ENCODE assay signal across 26 mouse cellular contexts in the genomic region with DNA sequence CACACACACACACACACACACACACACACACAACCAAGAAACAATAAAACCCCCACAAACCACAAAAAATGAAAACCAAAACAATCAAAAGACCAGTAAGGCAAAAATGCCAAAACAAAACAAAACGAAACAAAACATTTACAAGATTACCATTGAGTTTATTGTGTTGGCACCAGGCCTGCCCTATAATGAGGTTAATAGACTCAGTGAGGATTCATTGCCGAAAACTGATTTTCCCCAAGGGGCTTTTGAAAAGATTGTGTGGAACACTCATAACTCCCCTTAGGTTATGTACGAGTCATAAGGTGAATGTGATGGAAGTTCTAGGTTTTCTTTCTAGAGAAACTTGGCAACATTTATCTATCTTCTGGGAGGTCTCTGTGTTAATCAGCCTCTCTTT.
DNase-seq lines count a peak whose midpoint lies in the region; ATAC-seq lines count a peak whose summit lies in the region.
"Had no signal": no experiment of that assay in that cellular context is flagged by ENCODE, and none has a peak within 500 bp of the region (broad histone marks: within the 10 kb centered on the region; RNA-seq: fewer than 3 reads in every experiment).

No protein-coding gene starts in this region.

- no peak overlapping the region for H3K4me3 ChIP-seq in forebrain, embryonic 15.5 days
- H3K4me3 ChIP-seq in forebrain, embryonic 11.5 days (ENCODE audit: low read depth, low read length) = no peak overlapping the region
- no peak overlapping the region for H3K4me3 ChIP-seq in hindbrain, embryonic 16.5 days (ENCODE audit: low read length)
- no peak overlapping the region for H3K4me3 ChIP-seq in hindbrain, embryonic 12.5 days
- H3K4me3 ChIP-seq in midbrain, embryonic 13.5 days (replicated peaks) = no peak overlapping the region
- H3K4me3 ChIP-seq in midbrain, embryonic 10.5 days = no peak overlapping the region
- H3K4me3 ChIP-seq in limb, embryonic 13.5 days = no peak overlapping the region
- H3K4me3 ChIP-seq: limb, embryonic 12.5 days; liver, embryonic 12.5 days; myocyte had no signal

- no peaks in the 10 kb centered on the region for H3K27me3 ChIP-seq in forebrain, embryonic 15.5 days
- H3K27me3 ChIP-seq in forebrain, embryonic 11.5 days (ENCODE audit: control insufficient read depth, insufficient read depth, low read length) = no peaks in the 10 kb centered on the region
- no peaks in the 10 kb centered on the region for H3K27me3 ChIP-seq in hindbrain, embryonic 16.5 days (replicated peaks; ENCODE audit: control insufficient read depth, insufficient read depth, low read length)
- no peaks in the 10 kb centered on the region for H3K27me3 ChIP-seq in hindbrain, embryonic 12.5 days
- no peaks in the 10 kb centered on the region for H3K27me3 ChIP-seq in midbrain, embryonic 13.5 days
- no peaks in the 10 kb centered on the region for H3K27me3 ChIP-seq in midbrain, embryonic 10.5 days (ENCODE audit: low read depth, poor library complexity, severe bottlenecking)
- peaks cover 10% of the 10 kb centered on the region; the same call in 1 of the 2 replicates for H3K27me3 ChIP-seq in limb, embryonic 13.5 days
- H3K27me3 ChIP-seq: limb, embryonic 12.5 days; liver, embryonic 12.5 days had no signal

- H3K4me2 ChIP-seq in forebrain, embryonic 15.5 days (replicated peaks) = no peak overlapping the region
- no peak overlapping the region for H3K4me2 ChIP-seq in forebrain, embryonic 11.5 days (ENCODE audit: low read depth, low read length, severe bottlenecking)
- H3K4me2 ChIP-seq in hindbrain, embryonic 16.5 days (ENCODE audit: low read length) = no peak overlapping the region
- H3K4me2 ChIP-seq in hindbrain, embryonic 12.5 days (replicated peaks) = no peak overlapping the region
- H3K4me2 ChIP-seq in midbrain, embryonic 13.5 days (replicated peaks) = no peak overlapping the region
- H3K4me2 ChIP-seq in limb, embryonic 13.5 days (replicated peaks) = no peak overlapping the region
- H3K4me2 ChIP-seq: heart, embryonic 11.5 days; limb, embryonic 12.5 days; liver, embryonic 12.5 days had no signal

- peaks cover 28% of the 10 kb centered on the region for H3K4me1 ChIP-seq in forebrain, embryonic 15.5 days
- 0 out of 2 replicates have a peak, but pooled peaks cover 2% of the 10 kb centered on the region for H3K4me1 ChIP-seq in forebrain, embryonic 11.5 days (replicated peaks; ENCODE audit: control insufficient read depth, insufficient read depth, low read length)
- peaks cover 25% of the 10 kb centered on the region for H3K4me1 ChIP-seq in hindbrain, embryonic 16.5 days (ENCODE audit: control insufficient read depth, insufficient read depth, low read depth, low read length)
- H3K4me1 ChIP-seq in hindbrain, embryonic 12.5 days = peaks cover 18% of the 10 kb centered on the region
- H3K4me1 ChIP-seq in midbrain, embryonic 13.5 days (replicated peaks) = peaks cover 43% of the 10 kb centered on the region
- peaks cover 17% of the 10 kb centered on the region for H3K4me1 ChIP-seq in midbrain, embryonic 10.5 days
- peaks cover 9% of the 10 kb centered on the region; the same call in 1 of the 2 replicates for H3K4me1 ChIP-seq in limb, embryonic 13.5 days
- H3K4me1 ChIP-seq: liver, embryonic 12.5 days had no signal

- DNase-seq in forebrain, embryonic 11.5 days (ENCODE audit: low spot score) = no peak
- DNase-seq in midbrain, embryonic 10.5 days (ENCODE audit: low spot score) = no peak
- no peak for DNase-seq in adrenal gland, adult 2 months
- DNase-seq: adrenal gland, postnatal 25 days; cerebellum, adult 18-20 months; cerebellum, postnatal 14 days; gastrocnemius, postnatal 25 days; heart, adult 18-20 months; heart, postnatal 4 days; kidney, adult 18-20 months; layer of hippocampus, adult 9-11 months; thymus, postnatal 14 days had no signal

- H3K27ac ChIP-seq in forebrain, embryonic 15.5 days (replicated peaks) = 0 out of 2 replicates have a peak overlapping the region, but pooled peaks have one; percentile 24
- no peak overlapping the region for H3K27ac ChIP-seq in forebrain, embryonic 11.5 days (ENCODE audit: low read depth, low read length)
- H3K27ac ChIP-seq in hindbrain, embryonic 16.5 days (ENCODE audit: low read depth, low read length) = peak overlapping the region; percentile 29; the same call in 1 of the 2 replicates
- H3K27ac ChIP-seq in hindbrain, embryonic 12.5 days = no peak overlapping the region
- H3K27ac ChIP-seq in midbrain, embryonic 13.5 days = peak overlapping the region; percentile 39; the same call in 1 of the 2 replicates
- no peak overlapping the region for H3K27ac ChIP-seq in midbrain, embryonic 10.5 days (replicated peaks)
- H3K27ac ChIP-seq in limb, embryonic 13.5 days = no peak overlapping the region
- H3K27ac ChIP-seq: limb, embryonic 12.5 days; liver, embryonic 12.5 days; macrophage had no signal

- ATAC-seq in forebrain, embryonic 15.5 days (replicated peaks) = no peak
- no peak for ATAC-seq in forebrain, embryonic 11.5 days (replicated peaks; ENCODE audit: low FRiP score)
- ATAC-seq in hindbrain, embryonic 16.5 days = no peak
- no peak for ATAC-seq in hindbrain, embryonic 12.5 days (ENCODE audit: low FRiP score)
- no peak for ATAC-seq in midbrain, embryonic 13.5 days
- ATAC-seq in limb, embryonic 13.5 days (ENCODE audit: low FRiP score, low read depth) = peak; percentile 51; the same call in 1 of the 2 replicates
- ATAC-seq: forebrain, embryonic 14.5 days; liver, embryonic 12.5 days; liver, postnatal 0 days; lung, postnatal 0 days had no signal

- H3K9ac ChIP-seq in forebrain, embryonic 15.5 days (replicated peaks) = no peak overlapping the region
- no peak overlapping the region for H3K9ac ChIP-seq in forebrain, embryonic 11.5 days (ENCODE audit: low read length)
- H3K9ac ChIP-seq in hindbrain, embryonic 16.5 days (ENCODE audit: low read depth, low read length) = no peak overlapping the region
- no peak overlapping the region for H3K9ac ChIP-seq in hindbrain, embryonic 12.5 days
- no peak overlapping the region for H3K9ac ChIP-seq in midbrain, embryonic 13.5 days (replicated peaks)
- no peak overlapping the region for H3K9ac ChIP-seq in limb, embryonic 13.5 days
- H3K9ac ChIP-seq: limb, embryonic 12.5 days; liver, embryonic 12.5 days; liver, postnatal 0 days had no signal

- 57% methylated on average over 3 of the region's 3 CpGs for WGBS in forebrain, embryonic 15.5 days
- 80% methylated on average over 3 of the region's 3 CpGs for WGBS in forebrain, embryonic 11.5 days
- WGBS in hindbrain, embryonic 16.5 days = 58% methylated on average over 3 of the region's 3 CpGs
- 82% methylated on average over 3 of the region's 3 CpGs for WGBS in hindbrain, embryonic 12.5 days
- 81% methylated on average over 3 of the region's 3 CpGs for WGBS in midbrain, embryonic 13.5 days
- WGBS in midbrain, embryonic 10.5 days = 91% methylated on average over 3 of the region's 3 CpGs
- WGBS in limb, embryonic 13.5 days = 30% methylated on average over 3 of the region's 3 CpGs

- H3K36me3 ChIP-seq in forebrain, embryonic 15.5 days = no peaks in the 10 kb centered on the region
- no peaks in the 10 kb centered on the region for H3K36me3 ChIP-seq in forebrain, embryonic 11.5 days (ENCODE audit: control insufficient read depth, insufficient read depth, low read length)
- no peaks in the 10 kb centered on the region for H3K36me3 ChIP-seq in hindbrain, embryonic 16.5 days (ENCODE audit: control insufficient read depth, insufficient read depth, low read length)
- H3K36me3 ChIP-seq in hindbrain, embryonic 12.5 days = no peaks in the 10 kb centered on the region
- no peaks in the 10 kb centered on the region for H3K36me3 ChIP-seq in midbrain, embryonic 13.5 days
- H3K36me3 ChIP-seq in midbrain, embryonic 10.5 days = no peaks in the 10 kb centered on the region
- H3K36me3 ChIP-seq in limb, embryonic 13.5 days = no peaks in the 10 kb centered on the region
- H3K36me3 ChIP-seq: G1E; limb, embryonic 12.5 days; liver, embryonic 12.5 days had no signal

- H3K9me3 ChIP-seq in forebrain, embryonic 15.5 days = no peaks in the 10 kb centered on the region
- H3K9me3 ChIP-seq in forebrain, embryonic 11.5 days (ENCODE audit: control insufficient read depth, low read length) = no peaks in the 10 kb centered on the region
- H3K9me3 ChIP-seq in hindbrain, embryonic 16.5 days (ENCODE audit: control insufficient read depth, low read length) = no peaks in the 10 kb centered on the region
- H3K9me3 ChIP-seq in hindbrain, embryonic 12.5 days (replicated peaks) = no peaks in the 10 kb centered on the region
- no peaks in the 10 kb centered on the region for H3K9me3 ChIP-seq in midbrain, embryonic 13.5 days
- no peaks in the 10 kb centered on the region for H3K9me3 ChIP-seq in midbrain, embryonic 10.5 days (replicated peaks)
- H3K9me3 ChIP-seq in limb, embryonic 13.5 days = no peaks in the 10 kb centered on the region
- H3K9me3 ChIP-seq: limb, embryonic 12.5 days; liver, embryonic 12.5 days had no signal

Comparison
In these comparisons a context has a peak if more than half of its experiments do, and no peak if none do; other contexts are left out.
1. H3K27ac ChIP-seq: peak in forebrain, embryonic 15.5 days (single experiment), hindbrain, embryonic 16.5 days (single experiment) and midbrain, embryonic 13.5 days (single experiment); none in forebrain, embryonic 11.5 days (single experiment), hindbrain, embryonic 12.5 days (single experiment), midbrain, embryonic 10.5 days (single experiment) and limb, embryonic 13.5 days (single experiment).